Mouse (Mus musculus) brain, embryonic 14.5 days (tissue): Measurements from ENCODE around the gene Psme2.

ENCODE experiments used
- CTCF ChIP-seq: fragments of 200-500 bp; IDR thresholded peaks from 2 replicates; pipeline ENCODE4 v1.5.1; 2012; ENCODE audit warnings: inconsistent platforms, mild to moderate bottlenecking, moderate library complexity, borderline replicate concordance; ENCODE audit not compliant: insufficient read depth, insufficient read length; ENCODE audit errors: extremely low read depth
- POLR2A ChIP-seq: fragments of 200-500 bp; IDR thresholded peaks from 2 replicates; pipeline ENCODE4 v1.6.1; 2012; ENCODE audit warnings: mild to moderate bottlenecking, inconsistent platforms, borderline replicate concordance; ENCODE audit not compliant: poor library complexity, insufficient read depth, insufficient read length, severe bottlenecking; ENCODE audit errors: extremely low read depth

DNA sequence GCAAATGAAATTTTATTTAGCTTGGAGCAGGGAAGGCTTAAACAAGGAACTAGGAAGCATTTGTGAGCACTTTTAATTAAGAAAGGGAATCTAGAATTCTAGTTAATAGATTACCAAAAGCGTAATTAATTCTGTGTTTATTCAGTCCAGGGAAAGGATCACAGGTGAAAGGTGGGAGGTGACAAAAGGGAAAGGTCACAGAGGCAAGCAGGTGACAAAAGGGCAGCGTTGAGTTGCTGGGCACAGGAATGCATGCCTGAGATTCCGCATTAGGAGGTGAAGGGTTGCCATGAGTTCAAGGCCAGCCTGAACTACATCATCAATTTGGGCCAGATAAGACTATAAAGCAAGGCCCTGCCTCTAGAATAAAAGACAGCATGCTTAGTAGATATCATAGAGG is 23.4 kb downstream of the Psme2 start:
- no peak for TF ChIP-seq CTCF
- TF ChIP-seq POLR2A, result no peak
